Mouse (Mus musculus) MEL (cell line): ENCODE results near the gene Cct8l1. TPM values are rescaled to one million over a fixed set of nuclear protein-coding genes. Genes with fewer than 3 reads are reported as not detected.
A peak's percentile ranks its signal among the peaks of the same experiment; 100 is the strongest.

ENCODE experiments used
- DNase-seq: peaks from one replicate; pipeline ENCODE4 v3.0.0; 2011; ENCODE audit warnings: low read depth, low spot score
- H3K27ac ChIP-seq: 2 replicates; pipeline ENCODE4 v1.5.1; 2012; ENCODE audit warnings: low read depth, mild to moderate bottlenecking, control low read depth, low read length, moderate library complexity; ENCODE audit not compliant: control insufficient read depth
- H3K27me3 ChIP-seq, 2 experiments: fragments of 150-350 bp in 1 of 2; sonication (generic) in 1 of 2; 2 replicates each; pipeline ENCODE4 v1.6.1; 2012; ENCODE audit warnings: low read length in 2 of 2, mild to moderate bottlenecking in 2 of 2, improper control_type of control experiment in 1 of 2, moderate library complexity in 1 of 2; ENCODE audit not compliant: insufficient read depth in 2 of 2, control insufficient read depth in 1 of 2
- H3K36me3 ChIP-seq, 2 experiments: 2 replicates each; pipeline ENCODE4 v1.6.1; 2012 to 2014; ENCODE audit warnings: low read length in 2 of 2, improper control_type of control experiment in 1 of 2, inconsistent platforms in 1 of 2, mild to moderate bottlenecking in 1 of 2; ENCODE audit not compliant: insufficient read depth in 2 of 2, control insufficient read depth in 1 of 2
- H3K4me1 ChIP-seq, 2 experiments: fragments of 150-350 bp in 1 of 2; sonication (generic) in 1 of 2; 2 replicates each; pipeline ENCODE4 v1.6.1; 2012; ENCODE audit warnings: low read length in 2 of 2, improper control_type of control experiment in 1 of 2, mild to moderate bottlenecking in 1 of 2; ENCODE audit not compliant: insufficient read depth in 2 of 2, control insufficient read depth in 1 of 2
- H3K4me3 ChIP-seq, 2 experiments: fragments of 150-350 bp in 1 of 2; sonication (generic) in 1 of 2; 2 replicates each; pipeline ENCODE4 v1.5.1; 2012; ENCODE audit warnings: low read depth in 2 of 2, low read length in 2 of 2, mild to moderate bottlenecking in 2 of 2, moderate library complexity in 2 of 2, control low read depth in 1 of 2, improper control_type of control experiment in 1 of 2; ENCODE audit not compliant: control insufficient read depth in 1 of 2, insufficient read depth in 1 of 2
- H3K79me2 ChIP-seq: 2 replicates; pipeline ENCODE4 v1.6.1; 2012; ENCODE audit warnings: mild to moderate bottlenecking, low read length, moderate library complexity; ENCODE audit not compliant: control insufficient read depth, poor library complexity, insufficient read depth
- H3K9ac ChIP-seq: 2 replicates; pipeline ENCODE4 v1.6.1; 2012; ENCODE audit warnings: low read depth, mild to moderate bottlenecking, control low read depth, low read length, moderate library complexity; ENCODE audit not compliant: control insufficient read depth, poor library complexity, severe bottlenecking
- H3K9me3 ChIP-seq: fragments of 150-350 bp; sonication (generic); replicated peaks from 2 replicates; pipeline ENCODE4 v1.6.1; 2012; ENCODE audit warnings: mild to moderate bottlenecking, low read length, improper control_type of control experiment, moderate library complexity; ENCODE audit not compliant: insufficient read depth
- CHD1 ChIP-seq: IDR thresholded peaks from 2 replicates; pipeline ENCODE4 v1.6.1; 2012; ENCODE audit warnings: low read depth, mild to moderate bottlenecking, inconsistent platforms, low read length, improper control_type of control experiment
- CTCF ChIP-seq, 3 experiments: IDR thresholded peaks in 2 of 3; conservative IDR thresholded peaks in 1 of 3; 2 replicates each; pipeline ENCODE4 v1.5.1; 2011 to 2012; ENCODE audit warnings: low read length in 3 of 3, low read depth in 2 of 3, mild to moderate bottlenecking in 2 of 3, improper control_type of control experiment in 1 of 3, inconsistent platforms in 1 of 3, mixed read lengths in 1 of 3, moderate library complexity in 1 of 3; ENCODE audit not compliant: control insufficient read depth in 1 of 3, insufficient read depth in 1 of 3, poor library complexity in 1 of 3, severe bottlenecking in 1 of 3
- E2F4 ChIP-seq: IDR thresholded peaks from 2 replicates; pipeline ENCODE4 v1.6.1; 2011; ENCODE audit warnings: low read depth, low read length, improper control_type of control experiment, borderline replicate concordance
- EP300 ChIP-seq, 2 experiments: IDR thresholded peaks; 2 replicates each; pipeline ENCODE4 v1.6.1; 2011; ENCODE audit warnings: improper control_type of control experiment in 2 of 2, low read length in 2 of 2, low read depth in 1 of 2, mild to moderate bottlenecking in 1 of 2
- ETS1 ChIP-seq: IDR thresholded peaks from 2 replicates; pipeline ENCODE4 v1.6.1; 2012; ENCODE audit warnings: low read depth, mild to moderate bottlenecking, inconsistent platforms, low read length, improper control_type of control experiment, moderate library complexity
- HCFC1 ChIP-seq: IDR thresholded peaks from 2 replicates; pipeline ENCODE4 v1.6.1; 2012; ENCODE audit warnings: low read depth, mild to moderate bottlenecking, inconsistent platforms, low read length, improper control_type of control experiment, moderate library complexity
- KAT2A ChIP-seq: conservative IDR thresholded peaks from 2 replicates; pipeline ENCODE4 v1.6.1; 2012; ENCODE audit warnings: low read depth, low read length, improper control_type of control experiment, inconsistent platforms
- MAZ ChIP-seq: IDR thresholded peaks from 2 replicates; pipeline ENCODE4 v1.6.1; 2012; ENCODE audit warnings: low read depth, mild to moderate bottlenecking, inconsistent platforms, low read length, improper control_type of control experiment
- MXI1 ChIP-seq: IDR thresholded peaks from 2 replicates; pipeline ENCODE4 v1.6.1; 2011; ENCODE audit warnings: mild to moderate bottlenecking, low read depth, low read length, improper control_type of control experiment
- NELFE ChIP-seq: IDR thresholded peaks from 2 replicates; pipeline ENCODE4 v1.6.1; 2011; ENCODE audit warnings: low read depth, low read length, improper control_type of control experiment
- POLR2A ChIP-seq, 2 experiments: IDR thresholded peaks; 2 replicates each; pipeline ENCODE4 v1.6.1; 2011 to 2012; ENCODE audit warnings: low read length in 2 of 2, mild to moderate bottlenecking in 2 of 2, control low read depth in 1 of 2, improper control_type of control experiment in 1 of 2, low read depth in 1 of 2, moderate library complexity in 1 of 2; ENCODE audit not compliant: control insufficient read depth in 1 of 2, insufficient read depth in 1 of 2, poor library complexity in 1 of 2
- POLR2AphosphoS5 ChIP-seq: IDR thresholded peaks from 2 replicates; pipeline ENCODE4 v1.6.1; 2012; ENCODE audit warnings: low read depth, borderline replicate concordance, mild to moderate bottlenecking, inconsistent platforms, low read length, moderate library complexity, mixed read lengths
- SIN3A ChIP-seq: IDR thresholded peaks from 2 replicates; pipeline ENCODE4 v1.6.1; 2012; ENCODE audit warnings: low read length, improper control_type of control experiment, inconsistent platforms
- TAL1 ChIP-seq: IDR thresholded peaks from 2 replicates; pipeline ENCODE4 v1.6.1; 2012; ENCODE audit warnings: mild to moderate bottlenecking, inconsistent platforms, low read length, moderate library complexity, mixed read lengths
- TCF12 ChIP-seq: IDR thresholded peaks from 2 replicates; pipeline ENCODE4 v1.6.1; 2014; ENCODE audit warnings: low read depth, mild to moderate bottlenecking, inconsistent platforms, low read length, improper control_type of control experiment, moderate library complexity
- USF2 ChIP-seq, 2 experiments: IDR thresholded peaks; 2 replicates each; pipeline ENCODE4 v1.6.1; 2011 to 2012; ENCODE audit warnings: improper control_type of control experiment in 2 of 2, low read length in 2 of 2, borderline replicate concordance in 1 of 2, inconsistent platforms in 1 of 2, low read depth in 1 of 2, mild to moderate bottlenecking in 1 of 2; ENCODE audit not compliant: insufficient read depth in 1 of 2
- ZC3H11A ChIP-seq: IDR thresholded peaks from 2 replicates; pipeline ENCODE4 v1.6.1; 2012; ENCODE audit warnings: low read depth, mild to moderate bottlenecking, inconsistent platforms, low read length, improper control_type of control experiment
- ZMIZ1 ChIP-seq: IDR thresholded peaks from 2 replicates; pipeline ENCODE4 v1.6.1; 2012; ENCODE audit warnings: low read depth, mild to moderate bottlenecking, inconsistent platforms, low read length, improper control_type of control experiment, moderate library complexity
- polyA plus RNA-seq, 2 experiments: library from polyadenylated mRNA; stranded (reverse) in 1 of 2; unstranded in 1 of 2; fragments of >175 nt in 1 of 2; fragments of >200 nt in 1 of 2; gene quantifications; 2 replicates each; pipeline versions ENCODE4 v1.2.1 to v1.2.4; 2012; ENCODE audit warnings: low replicate concordance in 2 of 2, low read depth in 1 of 2; ENCODE audit not compliant: insufficient read length in 2 of 2, insufficient read depth in 1 of 2, missing spikeins in 1 of 2
- total RNA-seq: library from RNA; depleted of rRNA; stranded (reverse); fragments of 300-350 nt; gene quantifications from 2 replicates; pipeline ENCODE4 v1.2.3, GENCODE M21; 2012

Gene Cct8l1
- total and polyA plus RNA-seq, 3 experiments, result not detected

DNA sequence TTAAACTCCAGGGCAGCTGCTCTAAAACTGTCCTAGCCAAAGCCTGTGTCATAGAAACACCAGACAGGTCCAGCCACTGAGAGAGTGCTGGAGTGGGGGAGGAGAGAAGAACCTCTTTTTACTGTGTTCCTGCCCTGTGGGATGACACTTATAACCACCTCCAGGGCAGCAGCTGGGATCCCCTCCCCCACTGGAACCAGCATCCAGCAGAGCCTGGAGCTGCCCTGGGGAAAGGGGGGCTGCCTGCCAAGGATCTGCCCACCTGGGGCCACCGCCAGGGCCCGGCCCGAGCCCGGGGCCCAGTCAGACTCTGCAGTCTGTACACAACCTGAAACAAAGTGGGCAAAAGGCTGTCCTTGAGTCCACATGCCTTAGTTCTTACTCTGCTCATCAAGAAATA lies 11.1 kb downstream of the Cct8l1 start:
- peaks cover 5 to 22% of the 10 kb centered on the region in 2 experiments for H3K4me1 ChIP-seq
- no peak overlapping the region for H3K4me3 ChIP-seq
- H3K9me3 ChIP-seq, result no peaks in the 10 kb centered on the region
- DNase-seq, result no peak
- TF ChIP-seq MAZ, result no peak
- TF ChIP-seq TAL1, result no peak
- no peak for TF ChIP-seq CTCF (IDR thresholded peaks at IDR 0.05 in 2 of 3, conservative IDR thresholded peaks at IDR 0.05 in 1 of 3; ENCODE audit: control insufficient read depth in 1 of 3, insufficient read depth in 1 of 3, low read depth in 2 of 3, low read length in 3 of 3, poor library complexity in 1 of 3, severe bottlenecking in 1 of 3)
- H3K27ac ChIP-seq, result no peak overlapping the region
- no peak overlapping the region for H3K9ac ChIP-seq
- peaks cover 5% of the 10 kb centered on the region; the same call in 1 of the 2 replicates for H3K79me2 ChIP-seq
- H3K36me3 ChIP-seq, result peaks cover 0 to 26% of the 10 kb centered on the region in 2 experiments; a peak in 2 of 4 replicates
- no peaks in the 10 kb centered on the region for H3K27me3 ChIP-seq

DNA sequence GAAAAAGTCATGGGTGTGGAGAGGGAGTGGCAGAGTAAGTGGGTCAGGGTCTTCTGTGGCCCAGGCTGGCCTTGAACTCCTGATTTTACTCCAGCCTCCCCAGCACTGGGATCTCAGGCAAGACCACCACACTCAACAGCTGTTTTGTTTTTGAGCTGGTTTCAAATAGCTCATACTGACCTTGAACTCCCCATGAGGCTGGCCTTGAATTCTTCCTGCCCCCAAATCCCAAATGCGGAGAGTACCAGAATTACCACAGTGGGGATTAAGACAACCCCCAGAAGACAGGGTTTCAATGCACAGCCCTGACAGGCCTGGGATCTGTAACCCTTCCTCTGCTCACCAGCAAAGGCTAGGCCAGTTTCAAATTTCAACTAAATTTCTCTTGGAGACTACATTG lies 12.1 kb downstream of the Cct8l1 start:
- H3K4me1 ChIP-seq, result peaks cover 10 to 27% of the 10 kb centered on the region in 2 experiments
- H3K9me3 ChIP-seq, result no peaks in the 10 kb centered on the region
- H3K27me3 ChIP-seq, result no peaks in the 10 kb centered on the region
- H3K79me2 ChIP-seq, result peaks cover 5% of the 10 kb centered on the region; the same call in 1 of the 2 replicates
- H3K9ac ChIP-seq, result peak overlapping the region; percentile 35; the same call in 1 of the 2 replicates
- no peak for DNase-seq
- H3K4me3 ChIP-seq, result no peak overlapping the region
- peaks cover 0 to 31% of the 10 kb centered on the region in 2 experiments; a peak in 2 of 4 replicates for H3K36me3 ChIP-seq
- TF ChIP-seq SIN3A (0 out of 2 replicates have a peak, but pooled peaks have one; percentile 16), ETS1 (no peak), POLR2A (IDR thresholded peaks at IDR 0.05; ENCODE audit: control insufficient read depth in 1 of 2, insufficient read depth in 1 of 2, low read depth in 1 of 2, low read length in 2 of 2, poor library complexity in 1 of 2) (no peak), CTCF (IDR thresholded peaks at IDR 0.05 in 2 of 3, conservative IDR thresholded peaks at IDR 0.05 in 1 of 3; ENCODE audit: control insufficient read depth in 1 of 3, insufficient read depth in 1 of 3, low read depth in 2 of 3, low read length in 3 of 3, poor library complexity in 1 of 3, severe bottlenecking in 1 of 3) (no peak)
- peak overlapping the region; percentile 10 for H3K27ac ChIP-seq

DNA sequence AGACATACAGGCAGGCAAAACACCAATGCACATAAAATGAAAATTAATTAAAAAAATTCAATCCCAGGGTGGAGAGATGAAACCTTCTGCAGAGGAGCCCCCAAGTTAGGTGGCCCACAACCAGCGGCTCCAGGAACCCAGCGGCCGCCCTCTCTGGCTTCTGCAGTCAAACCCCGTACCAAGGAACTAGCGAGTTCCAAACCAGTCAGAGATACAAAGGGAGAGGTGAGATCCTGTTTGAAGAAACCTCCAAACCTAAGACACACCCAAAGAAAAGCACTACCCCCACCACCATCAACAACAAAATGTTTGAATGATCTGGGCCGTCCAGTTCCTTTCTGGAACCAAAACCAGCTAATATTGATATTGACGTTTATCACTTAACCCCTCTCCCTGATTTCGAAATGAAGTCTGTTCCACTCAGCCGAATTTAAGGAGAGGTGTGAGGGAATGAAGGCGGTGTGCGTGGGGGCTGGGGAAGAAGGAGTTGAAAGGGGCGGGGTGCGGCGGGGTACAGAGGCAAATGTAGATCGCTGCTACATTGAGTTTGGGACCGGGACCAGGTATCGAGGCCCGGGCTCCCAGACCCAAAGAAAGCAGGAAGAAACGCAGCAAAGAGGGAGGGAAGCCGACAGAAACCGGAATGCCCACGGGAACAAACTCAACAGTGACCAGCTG lies 13.1 kb downstream of the Cct8l1 start:
- Histone ChIP-seq H3K27ac (peak overlapping the region; percentile 93), H3K4me1 (peaks cover 10 to 31% of the 10 kb centered on the region in 2 experiments), H3K79me2 (peaks cover 5% of the 10 kb centered on the region; the same call in 1 of the 2 replicates), H3K27me3 (no peaks in the 10 kb centered on the region), H3K9me3 (no peaks in the 10 kb centered on the region), H3K4me3 (peak overlapping the region; percentile 75 to 93), H3K36me3 (peaks cover 0 to 37% of the 10 kb centered on the region in 2 experiments; a peak in 2 of 4 replicates), H3K9ac (peak overlapping the region; percentile 86)
- peak; percentile 80 for DNase-seq
- TF ChIP-seq HCFC1 (peak; percentile 64), ETS1 (peak; percentile 7; the same call in 1 of the 2 replicates), TCF12 (peak; percentile 28), SIN3A (peak; percentile 47), KAT2A (no peak), USF2 (IDR thresholded peaks at IDR 0.05; ENCODE audit: borderline replicate concordance in 1 of 2, insufficient read depth in 1 of 2, low read depth in 1 of 2, low read length in 2 of 2) (no peak), POLR2AphosphoS5 (no peak), MXI1 (peak; percentile 35; the same call in 1 of the 2 replicates), EP300 (IDR thresholded peaks at IDR 0.05; ENCODE audit: low read depth in 1 of 2, low read length in 2 of 2) (0 out of 4 replicates have a peak, but pooled peaks of 1 of the 2 experiments have one; percentile 20), ZC3H11A (no peak), NELFE (peak; percentile 78; the same call in 1 of the 2 replicates), TAL1 (no peak), CTCF (IDR thresholded peaks at IDR 0.05 in 2 of 3, conservative IDR thresholded peaks at IDR 0.05 in 1 of 3; ENCODE audit: control insufficient read depth in 1 of 3, insufficient read depth in 1 of 3, low read depth in 2 of 3, low read length in 3 of 3, poor library complexity in 1 of 3, severe bottlenecking in 1 of 3) (no peak), ZMIZ1 (peak; percentile 92), POLR2A (IDR thresholded peaks at IDR 0.05; ENCODE audit: control insufficient read depth in 1 of 2, insufficient read depth in 1 of 2, low read depth in 1 of 2, low read length in 2 of 2, poor library complexity in 1 of 2) (peak in 1 of 2 experiments; percentile 53; a peak in 1 of 4 replicates), E2F4 (no peak), MAZ (no peak), CHD1 (peak; percentile 50; the same call in 1 of the 2 replicates)
